Mouse (Mus musculus) heart, postnatal 0 days (tissue): ENCODE results near the gene Camsap2. TPM values are rescaled to one million over a fixed set of nuclear protein-coding genes. Genes with fewer than 3 reads are reported as not detected.

Source experiments
- ATAC-seq: fragments of 200-750 bp; cut with Nextera tagmentation; 2 replicates; pipeline ENCODE4 v1.8.0; 2017; ENCODE audit warnings: low read depth, moderate number of reproducible peaks, moderate library complexity; ENCODE audit not compliant: insufficient read depth
- DNase-seq: peaks from one replicate; pipeline ENCODE4 v3.0.0-alpha.2; 2016; ENCODE audit warnings: low spot score
- H3K27ac ChIP-seq: fragments of 300-500 bp; sonication (generic); 2 replicates; pipeline ENCODE4 v1.5.1; 2014; ENCODE audit warnings: low read depth, mild to moderate bottlenecking
- H3K27me3 ChIP-seq: fragments of 300-500 bp; sonication (generic); 2 replicates; pipeline ENCODE4 v1.6.1; 2014; ENCODE audit warnings: low read length, mixed read lengths; ENCODE audit not compliant: control insufficient read depth, insufficient read depth
- H3K36me3 ChIP-seq: fragments of 300-500 bp; sonication (generic); replicated peaks from 2 replicates; pipeline ENCODE4 v1.6.1; 2014; ENCODE audit warnings: low read length, mixed read lengths; ENCODE audit not compliant: control insufficient read depth, insufficient read depth
- H3K4me1 ChIP-seq: fragments of 300-500 bp; sonication (generic); 2 replicates; pipeline ENCODE4 v1.6.1; 2014; ENCODE audit warnings: antibody characterized with exemption; ENCODE audit not compliant: control insufficient read depth, insufficient read depth
- H3K4me2 ChIP-seq: fragments of 300-500 bp; sonication (generic); 2 replicates; pipeline ENCODE4 v1.6.1; 2014; ENCODE audit warnings: low read depth, mild to moderate bottlenecking, low read length, moderate library complexity
- H3K4me3 ChIP-seq: fragments of 300-500 bp; sonication (generic); 2 replicates; pipeline ENCODE4 v1.5.1; 2014; ENCODE audit warnings: low read depth, low read length
- H3K9ac ChIP-seq: fragments of 300-500 bp; sonication (generic); replicated peaks from 2 replicates; pipeline ENCODE4 v1.6.1; 2014; ENCODE audit warnings: low read depth, low read length, mixed read lengths
- H3K9me3 ChIP-seq: fragments of 300-500 bp; sonication (generic); replicated peaks from 2 replicates; pipeline ENCODE4 v1.6.1; 2016; ENCODE audit warnings: low read length; ENCODE audit not compliant: control insufficient read depth
- CTCF ChIP-seq: IDR thresholded peaks from 2 replicates; pipeline ENCODE4 v1.5.1; 2016; ENCODE audit warnings: antibody characterized with exemption, control low read depth, low read depth
- EP300 ChIP-seq: IDR thresholded peaks from 2 replicates; pipeline ENCODE4 v1.6.1; 2016; ENCODE audit warnings: antibody characterized with exemption, low read depth
- WGBS: fragments of 180-500 bp; shearing (Covaris S2); extraction: QIAGEN DNeasy Blood & Tissue Kit; methylation state at CpG from one replicate; pipeline ENCODE4 v1.1.7; 2014; 5-methylcytosine and 5-hydroxymethylcytosine counted together
- polyA plus RNA-seq: library from polyadenylated mRNA; unstranded; fragments of >200 nt; fragmentation: Nextera tagmentation; extraction: Ambion mirVana; gene quantifications from 2 replicates; pipeline ENCODE4 v1.2.1, GENCODE M21; 2015
- total RNA-seq: library from RNA; depleted of rRNA; stranded (reverse); fragments of >200 nt; gene quantifications from 2 replicates; pipeline ENCODE4 v1.2.3, GENCODE M21; 2014; ENCODE audit warnings: low replicate concordance

Camsap2 gene
- total and polyA plus RNA-seq, 2 experiments from 2014 or later = 4.5 to 16.4 TPM

GRCm38 (mm10) chr1:136363035-136363434, 17.1 kb upstream of the Camsap2 start:
- no peak for DNase-seq

GRCm38 (mm10) chr1:136362567-136362966, 16.7 kb upstream of the Camsap2 start:
- Histone ChIP-seq H3K27me3 (no peaks in the 10 kb centered on the region), H3K27ac (no peak overlapping the region), H3K36me3 (no peaks in the 10 kb centered on the region), H3K9me3 (no peaks in the 10 kb centered on the region), H3K4me3 (no peak overlapping the region), H3K4me2 (no peak overlapping the region), H3K4me1 (no peaks in the 10 kb centered on the region), H3K9ac (no peak overlapping the region)
- ATAC-seq = no peak
- no peak for DNase-seq
- 62% methylated on average over 8 of the region's 8 CpGs for WGBS
- no peak for TF ChIP-seq EP300
- TF ChIP-seq CTCF = no peak

More at GRCm38 (mm10) chr1:136363035-136363434, 17.1 kb upstream of the Camsap2 start:
- no peak for ATAC-seq
- no peaks in the 10 kb centered on the region for H3K27me3 ChIP-seq
- 61% methylated on average over 6 of the region's 6 CpGs for WGBS
- H3K27ac ChIP-seq = no peak overlapping the region
- no peaks in the 10 kb centered on the region for H3K36me3 ChIP-seq
- no peaks in the 10 kb centered on the region for H3K4me1 ChIP-seq
- H3K9ac ChIP-seq = no peak overlapping the region
- TF ChIP-seq CTCF (no peak), EP300 (no peak)
- H3K4me3 ChIP-seq = no peak overlapping the region
- H3K9me3 ChIP-seq = no peaks in the 10 kb centered on the region
- H3K4me2 ChIP-seq = no peak overlapping the region

- Histone ChIP-seq H3K36me3 (no peaks in the 10 kb centered on the region), H3K9me3 (no peaks in the 10 kb centered on the region), H3K9ac (no peak overlapping the region), H3K27ac (no peak overlapping the region), H3K4me2 (no peak overlapping the region), H3K4me1 (no peaks in the 10 kb centered on the region), H3K27me3 (no peaks in the 10 kb centered on the region), H3K4me3 (no peak overlapping the region)
- no peak for DNase-seq
- WGBS = 68% methylated on average over 2 of the region's 2 CpGs
- TF ChIP-seq EP300 (no peak), CTCF (no peak)
- ATAC-seq = no peak
These were observed 15.5 kb upstream of the Camsap2 start for GRCm38 (mm10) chr1:136361373-136361772.

- Histone ChIP-seq H3K36me3 (no peaks in the 10 kb centered on the region), H3K27me3 (no peaks in the 10 kb centered on the region), H3K9me3 (no peaks in the 10 kb centered on the region), H3K4me3 (no peak overlapping the region), H3K27ac (no peak overlapping the region), H3K4me1 (no peaks in the 10 kb centered on the region), H3K4me2 (no peak overlapping the region), H3K9ac (no peak overlapping the region)
- ATAC-seq = no peak
- TF ChIP-seq CTCF = no peak
- no peak for TF ChIP-seq EP300
- no peak for DNase-seq
- 66% methylated on average over 6 of the region's 6 CpGs for WGBS
These were observed 15.0 kb upstream of the Camsap2 start for GRCm38 (mm10) chr1:136360909-136361308.

GRCm38 (mm10) chr1:136358841-136359360, 13.0 kb upstream of the Camsap2 start:
- ATAC-seq = no peak
- no peaks in the 10 kb centered on the region for H3K9me3 ChIP-seq
- WGBS = 70% methylated on average over 7 of the region's 7 CpGs
- H3K36me3 ChIP-seq = no peaks in the 10 kb centered on the region
- H3K4me2 ChIP-seq = no peak overlapping the region
- H3K4me3 ChIP-seq = no peak overlapping the region
- H3K27ac ChIP-seq = no peak overlapping the region
- H3K9ac ChIP-seq = no peak overlapping the region
- no peak for TF ChIP-seq CTCF
- TF ChIP-seq EP300 = no peak
- DNase-seq = no peak
- H3K4me1 ChIP-seq = no peaks in the 10 kb centered on the region
- no peaks in the 10 kb centered on the region for H3K27me3 ChIP-seq

GRCm38 (mm10) chr1:136355651-136356050, 9.7 kb upstream of the Camsap2 start:
- no peak overlapping the region for H3K9ac ChIP-seq
- H3K27ac ChIP-seq = no peak overlapping the region
- no peaks in the 10 kb centered on the region for H3K36me3 ChIP-seq
- no peak for ATAC-seq
- H3K4me3 ChIP-seq = no peak overlapping the region
- H3K9me3 ChIP-seq = no peaks in the 10 kb centered on the region
- 74% methylated on average over 4 of the region's 4 CpGs for WGBS
- no peak for TF ChIP-seq CTCF
- no peak for TF ChIP-seq EP300
- no peak overlapping the region for H3K4me2 ChIP-seq
- no peaks in the 10 kb centered on the region for H3K27me3 ChIP-seq
- H3K4me1 ChIP-seq = no peaks in the 10 kb centered on the region
- DNase-seq = no peak
